Mouse (Mus musculus): ENCODE measurements around the gene Lrpprc.
A peak's percentile ranks its signal among the peaks of the same experiment; 100 is the strongest.

Lrpprc gene

DNA sequence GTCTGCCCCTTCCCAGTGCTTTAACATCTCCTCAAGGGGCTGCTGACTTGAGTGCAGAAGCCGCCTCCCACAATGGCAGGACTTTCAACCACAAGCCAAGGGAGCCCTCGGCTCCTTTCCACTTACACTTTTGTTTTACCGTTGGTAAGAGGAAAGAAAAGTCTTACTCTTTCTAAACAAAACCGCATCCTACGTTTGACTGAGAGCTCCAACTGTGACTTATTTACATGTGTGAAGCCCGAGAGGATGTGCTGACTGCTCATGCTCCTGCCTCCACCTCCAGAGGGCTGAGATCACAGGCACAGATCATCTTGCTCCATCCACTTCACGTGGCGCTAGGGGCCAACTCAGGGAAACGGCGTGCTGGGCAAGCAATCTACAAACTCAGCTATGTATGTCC, 32.2 kb downstream of the Lrpprc start:
- DNase-seq: no peak

- DNase-seq: no peak
Measured at GRCm38 (mm10) chr17:84756090-84756489, 34.5 kb downstream of the Lrpprc start.

DNA sequence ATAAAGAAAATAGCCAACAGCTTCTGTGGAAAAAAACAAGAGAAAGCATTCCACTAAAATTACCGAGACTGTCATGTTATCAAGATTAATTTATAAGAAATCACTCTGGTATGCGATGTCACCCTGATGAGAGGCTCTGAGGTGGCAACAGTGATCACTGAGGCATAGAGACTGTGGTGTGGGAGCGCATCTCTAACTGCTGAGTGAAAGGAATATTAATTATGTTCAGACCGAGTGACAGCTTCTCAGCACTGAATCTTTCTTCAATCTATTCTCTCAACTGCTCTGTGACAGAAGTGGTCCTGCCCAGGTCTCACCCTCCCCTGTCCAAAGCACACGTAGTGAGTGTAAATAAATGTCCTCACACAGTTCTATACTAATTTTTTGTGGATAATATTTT, 37.1 kb downstream of the Lrpprc start:
- no peak for DNase-seq

DNA sequence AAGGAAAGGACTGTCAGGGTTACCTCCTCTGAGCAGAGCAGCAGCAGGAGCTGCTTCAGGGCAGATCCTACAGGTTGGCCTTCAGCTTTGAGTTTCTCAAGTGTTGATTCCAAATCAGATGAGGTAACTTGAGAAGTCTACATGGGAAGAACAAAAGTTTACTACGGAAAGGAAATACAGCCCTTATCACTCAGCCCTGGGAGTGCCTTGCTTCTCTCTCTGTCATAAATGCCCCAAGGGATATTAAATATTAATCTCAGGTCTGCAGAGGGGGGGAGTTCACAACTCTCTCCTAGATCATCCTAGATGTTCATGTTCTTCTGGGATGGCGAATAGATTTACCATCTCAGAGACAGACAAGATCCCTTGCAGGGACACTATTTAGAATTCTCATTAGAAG, 38.3 kb downstream of the Lrpprc start:
- no peak for DNase-seq

- no peak for DNase-seq
Measured at GRCm38 (mm10) chr17:84751630-84752191, 38.9 kb downstream of the Lrpprc start.

DNA sequence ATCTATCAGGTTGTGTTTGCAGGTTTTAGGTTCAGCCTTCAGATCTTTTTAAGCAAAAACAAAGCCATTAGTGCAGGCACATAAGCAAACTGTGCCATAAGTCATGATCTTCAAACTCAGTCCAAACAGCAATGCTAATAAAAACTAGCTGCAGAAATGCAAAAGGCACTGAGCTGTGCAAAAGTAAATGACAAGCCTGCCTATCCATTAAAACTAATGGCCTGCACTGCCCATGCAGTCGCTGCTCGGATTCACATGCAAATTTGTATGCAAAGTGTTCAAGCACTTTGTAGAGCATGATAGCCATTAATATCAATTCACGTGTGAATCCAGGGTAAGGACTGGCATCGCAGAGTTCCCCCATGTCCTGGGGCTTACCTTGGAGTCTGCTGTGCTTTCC, 40.5 kb downstream of the Lrpprc start:
- no peak for DNase-seq

DNA sequence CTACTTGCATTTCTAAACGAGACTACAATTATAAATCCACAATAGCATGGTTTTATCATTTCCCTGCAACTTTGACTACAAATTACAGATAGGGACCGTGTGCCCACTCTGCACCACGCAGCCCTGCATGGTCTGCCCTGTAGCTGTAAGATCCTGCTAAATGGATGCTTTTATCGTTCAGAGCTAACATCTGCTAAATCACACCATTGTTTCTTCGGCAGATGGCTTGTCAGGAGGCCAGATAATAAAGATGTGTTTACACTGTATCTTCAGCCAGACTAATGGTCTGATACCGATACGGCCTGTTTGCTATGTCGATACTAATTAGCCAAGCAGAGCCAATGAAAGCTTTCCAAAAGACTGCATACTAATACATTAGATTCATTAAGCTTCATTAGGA, 41.3 kb downstream of the Lrpprc start:
- no peak for DNase-seq

GRCm38 (mm10) chr17:84748152-84748682, 42.4 kb downstream of the Lrpprc start:
- no peak for DNase-seq

DNA sequence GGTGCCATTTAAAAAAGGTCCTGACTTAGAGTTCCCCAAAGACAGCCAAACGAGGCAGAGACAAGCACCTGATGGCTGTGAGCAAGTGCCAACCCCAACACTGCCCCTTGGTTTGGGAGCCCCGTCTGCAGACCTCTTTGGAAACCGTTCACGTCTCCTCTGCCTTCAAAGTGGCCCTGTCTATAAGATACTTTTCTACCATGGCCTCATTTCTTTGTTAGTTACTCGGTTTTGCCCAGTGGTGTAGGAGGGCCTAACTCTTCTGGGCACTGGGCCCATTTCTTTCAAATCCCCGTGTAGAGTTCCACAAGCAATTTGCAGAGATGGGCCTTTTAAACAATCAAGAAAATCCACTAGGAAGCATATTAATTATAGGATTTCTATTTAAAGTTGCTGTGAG, 43.4 kb downstream of the Lrpprc start:
- DNase-seq: no peak

DNA sequence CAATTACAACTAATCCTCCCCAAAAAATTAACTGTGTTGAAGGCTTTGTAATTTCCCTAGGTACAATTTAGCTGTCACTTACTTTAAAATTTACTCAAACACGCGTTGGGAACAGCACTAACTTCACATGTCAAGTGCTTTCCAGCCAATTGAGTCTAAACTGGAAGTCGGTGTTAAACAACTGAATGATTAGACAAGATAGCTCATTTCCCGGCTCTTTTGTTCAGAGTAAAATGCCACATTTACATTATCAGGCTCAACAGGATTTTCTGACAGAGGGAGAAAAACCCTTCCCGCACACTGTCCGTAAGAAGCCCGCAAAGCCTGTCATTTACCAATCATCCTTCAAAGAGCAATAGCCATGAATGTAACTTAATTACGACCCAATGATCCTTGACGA, 45.6 kb downstream of the Lrpprc start:
- DNase-seq: no peak

DNA sequence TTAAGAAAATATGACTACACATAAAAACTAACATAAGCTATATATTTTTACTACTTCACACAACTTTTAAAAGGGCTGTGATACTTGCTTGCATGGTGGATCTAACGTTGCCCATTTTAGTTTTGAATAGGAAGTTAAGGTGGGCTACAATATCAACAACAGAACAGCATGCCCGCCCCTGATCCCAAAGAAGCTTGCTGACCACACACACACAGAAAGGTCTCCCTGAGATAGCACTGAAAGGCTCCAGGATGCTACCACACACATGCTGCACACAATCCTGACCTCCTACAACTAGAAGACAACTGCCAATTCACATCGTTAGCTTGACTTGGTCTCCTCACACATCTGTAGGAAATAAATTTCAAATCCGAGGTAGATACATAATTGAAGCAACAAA, 46.3 kb downstream of the Lrpprc start:
- no peak for DNase-seq

DNA sequence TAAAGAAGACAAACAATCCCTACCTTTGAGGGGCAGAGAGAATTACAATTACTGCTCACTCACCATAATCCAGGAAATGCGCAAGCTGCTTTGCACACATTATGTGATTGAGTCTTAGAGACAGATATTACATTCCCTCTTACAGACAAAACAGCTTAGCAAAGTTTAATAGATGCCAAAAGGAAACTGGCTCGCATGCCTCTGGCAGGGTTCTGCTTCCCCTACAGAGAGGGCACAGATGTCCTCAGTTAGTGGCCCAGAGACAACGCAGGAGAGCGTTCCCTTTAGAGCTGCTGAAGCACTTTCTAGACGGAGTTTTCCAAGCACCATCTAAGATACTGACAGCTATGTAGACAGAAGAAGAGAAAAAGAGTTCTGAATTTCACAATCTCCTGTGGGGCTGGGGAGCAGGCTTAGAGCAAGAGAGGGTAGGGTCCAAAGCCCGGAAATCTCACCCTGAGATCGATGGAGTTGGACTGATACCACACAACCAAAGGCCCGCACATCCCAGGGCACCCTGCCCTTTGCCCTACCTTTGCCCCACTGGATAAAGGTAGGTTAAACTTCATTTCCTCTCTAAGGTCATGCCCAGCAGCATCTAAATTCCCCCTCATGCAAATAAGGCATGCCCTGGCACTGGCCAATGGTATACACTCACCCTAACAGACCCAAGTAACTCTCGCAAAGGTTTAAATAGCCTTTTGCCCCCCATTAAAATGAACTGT, 52.4 kb downstream of the Lrpprc start:
- DNase-seq: no peak

GRCm38 (mm10) chr17:84736719-84737118, 53.9 kb downstream of the Lrpprc start:
- peak; percentile 60 for DNase-seq

GRCm38 (mm10) chr17:84732612-84733011, 58.0 kb downstream of the Lrpprc start:
- DNase-seq: no peak

GRCm38 (mm10) chr17:84731361-84731760, 59.2 kb downstream of the Lrpprc start:
- DNase-seq: no peak

GRCm38 (mm10) chr17:84729140-84729539, 61.4 kb downstream of the Lrpprc start:
- DNase-seq: no peak

DNA sequence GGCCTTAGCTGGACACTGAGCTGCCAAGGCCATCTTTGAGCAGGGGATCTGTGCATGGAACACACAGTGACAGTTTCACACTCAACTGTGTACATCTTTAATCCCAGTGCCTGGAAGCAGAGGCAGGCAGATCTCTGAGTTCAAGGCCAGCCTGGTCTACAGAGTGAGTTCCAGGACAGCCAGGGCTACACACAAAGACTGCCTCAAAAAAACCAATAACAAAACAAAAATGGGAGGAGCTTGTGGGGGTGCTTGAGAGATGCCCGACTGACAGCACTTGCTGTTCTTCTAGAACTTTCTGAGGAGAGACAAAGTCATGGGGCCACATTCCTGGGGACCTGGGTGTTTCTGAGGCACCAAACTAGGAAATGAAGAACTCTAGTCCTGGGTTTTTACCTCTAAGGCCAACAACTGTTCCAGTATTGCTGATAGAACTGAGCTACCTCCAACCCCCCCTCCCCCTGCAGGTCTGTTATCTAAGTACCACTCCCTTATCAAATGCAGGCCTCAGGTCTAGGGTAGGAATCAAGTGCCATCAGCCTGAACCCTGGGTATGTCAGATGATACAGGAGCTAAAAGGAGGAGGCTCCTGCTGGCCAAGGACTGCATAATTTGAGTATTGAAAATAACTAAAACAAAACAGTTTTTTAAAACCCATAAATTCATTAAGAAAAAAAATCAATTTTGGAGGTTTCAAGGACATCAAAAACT, 62.2 kb downstream of the Lrpprc start:
- DNase-seq: no peak

DNA sequence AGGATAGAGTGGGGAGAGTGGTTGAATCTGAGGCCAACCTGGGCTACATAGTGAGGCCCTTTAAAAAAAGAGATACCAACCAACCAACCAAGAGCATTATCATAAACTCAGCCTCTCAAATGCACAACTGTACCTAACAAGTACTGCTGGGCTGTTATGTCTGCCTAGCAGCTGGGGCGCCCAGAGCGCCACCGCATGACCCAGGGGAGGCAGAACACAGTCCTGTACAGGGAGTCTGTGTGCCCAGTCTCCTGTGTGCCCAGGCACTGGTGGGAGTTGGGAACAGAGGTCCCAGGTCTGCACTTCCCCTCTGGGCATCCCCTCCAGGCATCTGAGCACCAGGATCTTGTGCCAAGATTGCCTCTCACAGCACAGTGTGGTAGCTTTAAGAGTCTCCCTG, 65.4 kb downstream of the Lrpprc start:
- no peak for DNase-seq

- DNase-seq: no peak
Measured at GRCm38 (mm10) chr17:84724028-84724427, 66.6 kb downstream of the Lrpprc start.

DNA sequence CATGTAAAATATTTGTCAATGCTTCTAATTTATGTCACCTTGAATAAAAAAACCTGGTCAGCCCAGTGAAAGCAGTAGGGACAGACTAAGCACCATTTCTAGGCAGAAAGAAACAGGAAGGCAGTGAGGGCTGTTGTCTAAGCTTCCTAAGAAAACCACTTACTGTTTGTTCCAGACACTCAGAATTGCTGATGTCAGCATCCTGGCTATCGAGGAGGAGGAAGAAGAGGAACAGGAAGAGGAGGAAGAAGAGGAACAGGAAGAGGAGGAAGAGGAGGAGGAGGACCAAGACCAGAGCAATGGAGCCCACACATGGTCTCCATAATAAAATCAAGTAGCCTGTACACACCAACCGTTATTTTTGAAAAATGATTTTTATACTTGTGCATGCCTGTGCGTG, 71.5 kb downstream of the Lrpprc start:
- no peak for DNase-seq

GRCm38 (mm10) chr17:84717416-84717815, 73.2 kb downstream of the Lrpprc start:
- DNase-seq: no peak

DNA sequence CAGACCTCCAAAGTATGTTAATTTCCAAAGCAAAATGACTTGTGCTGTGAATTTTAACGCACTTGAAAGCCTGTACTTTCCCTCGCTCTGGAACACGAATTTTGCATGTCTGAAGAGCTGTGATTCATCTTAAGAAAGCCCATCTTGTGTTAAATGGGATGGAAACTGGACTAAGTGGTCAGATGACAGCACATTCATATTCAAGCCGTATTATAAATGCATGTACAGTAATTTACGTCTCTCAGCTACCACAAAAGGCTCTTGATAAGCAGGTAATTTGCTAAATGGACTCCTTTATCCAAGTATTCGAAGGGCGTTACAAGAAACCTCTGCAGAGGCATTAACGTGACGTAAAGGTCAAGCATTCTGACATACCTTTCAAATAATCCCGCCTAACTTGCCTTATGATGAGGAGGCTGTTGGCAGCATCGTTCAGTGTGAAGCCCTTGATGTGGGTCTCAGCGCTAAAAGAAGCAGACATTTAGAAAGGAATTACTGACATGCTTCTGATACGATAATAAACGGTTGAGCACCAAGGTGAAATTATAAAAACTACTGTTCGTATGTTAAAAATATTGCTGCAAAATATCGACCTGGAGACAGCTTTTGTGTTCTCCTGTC, 74.2 kb downstream of the Lrpprc start:
- no peak for DNase-seq

DNA sequence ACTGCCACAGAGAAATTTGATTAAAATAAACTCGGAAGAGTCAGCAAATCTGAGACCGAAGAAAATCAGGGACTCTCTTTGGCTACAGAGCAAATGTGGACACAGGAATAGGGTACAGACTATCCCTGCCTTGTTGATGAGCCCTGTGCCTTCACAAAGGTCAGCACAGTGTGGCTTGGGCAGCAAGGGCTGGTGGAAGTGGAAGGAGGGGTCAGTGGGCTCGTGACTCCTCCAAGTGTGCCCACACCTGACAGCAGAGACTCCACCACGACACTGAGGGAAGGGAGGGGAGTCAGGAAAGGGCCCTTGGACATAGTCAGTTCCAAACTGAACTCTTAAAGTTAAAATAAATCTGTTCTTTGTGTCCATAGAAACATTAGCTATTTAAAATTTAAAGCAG, 75.7 kb downstream of the Lrpprc start:
- no peak for DNase-seq
